Mouse (Mus musculus): ENCODE data around the gene Gm21976. TPM values are rescaled to one million over a fixed set of nuclear protein-coding genes. Genes with fewer than 3 reads are reported as not detected.

Gm21976 gene
- polyA plus RNA-seq, 1 experiment: not detected

DNA sequence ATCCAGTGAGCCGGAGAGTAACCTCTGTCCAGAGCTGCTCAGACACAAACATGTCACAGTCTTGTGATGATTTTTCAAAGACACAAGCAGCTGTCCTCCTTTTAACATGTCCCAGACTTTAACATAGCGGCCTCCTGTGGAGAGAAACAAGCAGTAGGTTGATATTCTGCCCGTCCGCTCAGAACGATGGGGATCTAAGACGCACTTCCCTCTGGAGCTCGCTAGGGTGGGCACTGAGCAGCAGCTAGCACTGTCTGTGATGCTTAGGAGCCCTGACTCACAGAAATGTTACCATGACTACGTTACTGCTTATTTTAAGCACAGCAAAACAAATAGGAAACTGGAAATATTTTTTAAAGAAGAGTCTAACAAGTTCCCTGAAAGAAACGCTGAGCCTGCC lies 24.8 kb upstream of the Gm21976 start:
- Histone ChIP-seq H3K4me3 (replicated peaks; ENCODE audit: control insufficient read depth, low read depth, low read length) (no peak overlapping the region), H3K4me1 (ENCODE audit: control insufficient read depth, insufficient read depth, low read length) (no peaks in the 10 kb centered on the region), H3K27ac (ENCODE audit: control insufficient read depth, insufficient read depth, low read depth, low read length, poor library complexity) (no peak overlapping the region)
- no peak for TF ChIP-seq POLR2A (IDR thresholded peaks at IDR 0.05; ENCODE audit: borderline replicate concordance, control insufficient read depth, low read depth, low read length)
- no peak for TF ChIP-seq CTCF (IDR thresholded peaks at IDR 0.05; ENCODE audit: control insufficient read depth, insufficient read depth, low read length)
- WGBS: 90% methylated on average over 9 of the region's 9 CpGs

DNA sequence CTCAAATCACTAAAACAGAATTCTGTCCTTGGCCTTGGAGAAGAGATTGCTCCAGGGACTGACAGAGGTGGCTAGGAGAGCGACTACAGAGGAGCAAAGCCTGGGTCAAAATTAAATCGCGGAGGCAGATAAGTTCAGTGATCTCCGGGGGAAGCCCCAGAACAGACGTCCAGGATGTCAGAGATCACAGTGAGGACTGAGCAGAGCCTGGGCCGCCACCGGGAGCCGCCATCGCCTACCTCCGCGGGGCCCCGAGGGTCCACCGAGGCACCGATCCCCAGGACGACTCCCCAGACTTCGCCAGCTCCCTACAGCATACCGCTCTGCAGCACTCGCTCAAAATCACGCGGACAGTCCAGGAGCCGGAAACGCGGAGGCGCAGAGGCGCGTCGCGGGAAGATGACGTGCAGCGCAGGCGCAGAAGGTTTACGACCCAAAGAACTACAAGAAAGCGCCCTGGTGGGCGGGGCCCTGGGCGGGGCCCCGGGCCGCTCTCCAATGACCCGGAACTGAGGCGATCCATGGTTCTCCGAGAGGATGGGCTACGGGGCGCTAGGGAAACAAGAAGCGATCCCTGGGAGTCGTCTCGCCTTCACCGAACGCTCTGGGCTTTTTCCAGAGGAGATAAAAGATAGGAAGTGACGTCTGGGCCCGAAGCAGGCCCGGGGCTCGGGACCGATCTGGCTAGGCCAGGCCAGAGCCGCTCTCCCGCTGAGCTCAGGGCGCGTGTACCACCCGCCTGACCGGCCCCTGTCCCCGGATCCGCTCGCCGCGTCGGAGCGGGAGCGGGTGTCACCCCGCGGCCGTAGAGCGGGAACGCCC lies 16.8 kb upstream of the Gm21976 start, which contains the start of the genes Utp15 and Ankra2:
TSS of gene Utp15 (minus strand) at position 406 of the 822 bp plus-strand sequence.
TSS of gene Ankra2 (plus strand) at position 439 of the 822 bp plus-strand sequence.
- H3K4me1 ChIP-seq (ENCODE audit: control insufficient read depth, insufficient read depth, low read length): no peaks in the 10 kb centered on the region
- H3K27ac ChIP-seq (ENCODE audit: control insufficient read depth, insufficient read depth, low read depth, low read length, poor library complexity): peak within 1 kb of the TSS; percentile 72
- TF ChIP-seq POLR2A (IDR thresholded peaks at IDR 0.05; ENCODE audit: borderline replicate concordance, control insufficient read depth, low read depth, low read length) (peak; percentile 75), CTCF (IDR thresholded peaks at IDR 0.05; ENCODE audit: control insufficient read depth, insufficient read depth, low read length) (no peak)
- H3K4me3 ChIP-seq (replicated peaks; ENCODE audit: control insufficient read depth, low read depth, low read length): peak within 1 kb of the TSS; percentile 91
- WGBS: under 1% methylated on average over 71 of the region's 71 CpGs

DNA sequence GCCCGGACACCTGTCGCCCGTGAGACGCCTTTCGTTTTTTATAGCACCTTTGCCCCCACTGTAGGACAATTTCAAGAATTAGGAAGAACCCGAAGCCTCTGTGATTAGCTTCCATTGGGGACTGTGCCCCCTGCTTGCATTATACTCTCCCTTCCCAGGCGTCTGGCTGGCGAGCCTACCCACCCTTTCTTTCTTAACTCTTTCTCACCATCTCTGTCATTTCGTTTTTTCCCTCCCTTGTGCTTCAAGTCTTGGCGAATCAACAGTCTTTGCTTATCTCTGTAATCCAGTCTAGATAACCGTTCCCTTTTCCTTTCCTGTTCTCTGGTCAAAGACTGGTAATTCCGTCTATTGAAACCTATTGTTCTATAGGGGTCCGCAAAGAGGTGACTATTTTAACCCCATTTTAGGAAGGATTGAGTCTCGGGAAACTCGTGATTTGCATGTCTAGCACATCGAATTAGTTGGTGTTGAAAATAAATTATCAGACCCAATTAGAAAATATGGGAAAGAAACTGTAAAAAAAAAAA lies 16.2 kb upstream of the Gm21976 start:
- Histone ChIP-seq H3K27ac (ENCODE audit: control insufficient read depth, insufficient read depth, low read depth, low read length, poor library complexity) (peak overlapping the region; percentile 72), H3K4me1 (ENCODE audit: control insufficient read depth, insufficient read depth, low read length) (no peaks in the 10 kb centered on the region), H3K4me3 (replicated peaks; ENCODE audit: control insufficient read depth, low read depth, low read length) (peak overlapping the region; percentile 91)
- WGBS: under 1% methylated on average over 16 of the region's 16 CpGs
- no peak for TF ChIP-seq CTCF (IDR thresholded peaks at IDR 0.05; ENCODE audit: control insufficient read depth, insufficient read depth, low read length)
- TF ChIP-seq POLR2A (IDR thresholded peaks at IDR 0.05; ENCODE audit: borderline replicate concordance, control insufficient read depth, low read depth, low read length): no peak

DNA sequence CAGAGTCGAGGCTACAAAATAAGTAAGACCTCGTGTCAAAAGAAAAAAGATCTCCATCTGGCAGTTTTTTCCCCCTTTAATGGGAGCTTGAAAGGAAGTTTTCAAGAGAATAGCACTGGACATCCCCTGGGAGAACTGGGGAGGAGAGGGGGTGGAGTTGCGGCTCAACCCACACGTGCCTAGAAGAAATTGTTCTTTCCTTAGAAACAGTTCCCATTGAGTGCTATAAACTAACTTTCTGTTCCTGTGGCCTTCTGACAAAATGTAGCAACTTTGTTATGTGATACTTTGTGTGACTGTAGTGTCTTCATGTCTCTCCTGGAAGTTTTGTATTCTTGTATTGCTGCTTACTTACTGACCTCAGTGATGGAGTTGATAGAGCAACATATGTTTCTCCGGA lies 15.6 kb upstream of the Gm21976 start:
- no peak overlapping the region for H3K4me3 ChIP-seq (replicated peaks; ENCODE audit: control insufficient read depth, low read depth, low read length)
- no peak overlapping the region for H3K27ac ChIP-seq (ENCODE audit: control insufficient read depth, insufficient read depth, low read depth, low read length, poor library complexity)
- no peaks in the 10 kb centered on the region for H3K4me1 ChIP-seq (ENCODE audit: control insufficient read depth, insufficient read depth, low read length)
- 16% methylated on average over 5 of the region's 5 CpGs for WGBS
- TF ChIP-seq CTCF (IDR thresholded peaks at IDR 0.05; ENCODE audit: control insufficient read depth, insufficient read depth, low read length) (no peak), POLR2A (IDR thresholded peaks at IDR 0.05; ENCODE audit: borderline replicate concordance, control insufficient read depth, low read depth, low read length) (no peak)

DNA sequence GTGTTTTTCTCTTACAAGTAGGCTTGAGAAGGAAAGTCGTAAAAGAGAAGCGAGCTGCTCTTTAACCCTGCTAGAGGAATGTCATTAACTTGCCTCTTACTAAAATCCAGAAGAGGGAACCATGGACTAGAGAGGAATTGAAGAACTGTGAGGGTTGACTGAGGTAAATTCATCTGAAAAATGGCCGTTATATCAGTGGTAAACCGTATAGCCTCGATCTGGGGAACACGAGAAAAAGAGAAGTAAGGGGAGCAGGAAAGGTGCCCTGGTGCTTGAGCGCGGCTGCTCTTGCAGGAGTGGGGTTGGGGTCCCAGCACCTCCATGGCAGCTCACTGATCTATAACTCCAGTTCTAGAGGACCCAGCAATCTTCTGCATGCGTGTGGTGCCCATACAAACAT lies 5.7 kb upstream of the Gm21976 start:
- H3K4me1 ChIP-seq (ENCODE audit: control insufficient read depth, insufficient read depth, low read length): no peaks in the 10 kb centered on the region
- H3K27ac ChIP-seq (ENCODE audit: control insufficient read depth, insufficient read depth, low read depth, low read length, poor library complexity): no peak overlapping the region
- TF ChIP-seq POLR2A (IDR thresholded peaks at IDR 0.05; ENCODE audit: borderline replicate concordance, control insufficient read depth, low read depth, low read length) (no peak), CTCF (IDR thresholded peaks at IDR 0.05; ENCODE audit: control insufficient read depth, insufficient read depth, low read length) (no peak)
- no peak overlapping the region for H3K4me3 ChIP-seq (replicated peaks; ENCODE audit: control insufficient read depth, low read depth, low read length)
- WGBS: 77% methylated on average over 9 of the region's 9 CpGs

DNA sequence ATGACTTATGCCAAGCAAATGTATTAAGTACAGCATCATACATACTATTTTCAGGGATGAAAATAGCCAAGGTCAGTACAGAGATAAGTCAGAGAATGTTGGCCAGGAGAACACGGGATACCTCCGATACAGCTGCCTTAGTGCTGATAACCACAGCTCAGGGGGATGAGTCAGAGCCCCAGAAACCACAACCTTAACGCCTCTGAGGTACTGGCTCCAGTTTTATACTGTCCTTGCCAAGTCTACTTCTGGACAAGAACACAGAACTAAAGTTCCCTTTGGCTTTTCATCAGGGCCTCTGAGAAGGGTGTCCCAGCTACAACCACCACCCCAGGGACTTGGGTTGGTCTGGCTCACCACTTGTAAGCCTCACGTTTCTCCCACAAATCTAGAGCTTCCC lies 4.0 kb upstream of the Gm21976 start:
- 30% methylated on average over 4 of the region's 4 CpGs for WGBS
- Histone ChIP-seq H3K27ac (ENCODE audit: control insufficient read depth, insufficient read depth, low read depth, low read length, poor library complexity) (no peak overlapping the region), H3K4me3 (replicated peaks; ENCODE audit: control insufficient read depth, low read depth, low read length) (no peak overlapping the region), H3K4me1 (ENCODE audit: control insufficient read depth, insufficient read depth, low read length) (no peaks in the 10 kb centered on the region)
- TF ChIP-seq POLR2A (IDR thresholded peaks at IDR 0.05; ENCODE audit: borderline replicate concordance, control insufficient read depth, low read depth, low read length) (no peak), CTCF (IDR thresholded peaks at IDR 0.05; ENCODE audit: control insufficient read depth, insufficient read depth, low read length) (no peak)

DNA sequence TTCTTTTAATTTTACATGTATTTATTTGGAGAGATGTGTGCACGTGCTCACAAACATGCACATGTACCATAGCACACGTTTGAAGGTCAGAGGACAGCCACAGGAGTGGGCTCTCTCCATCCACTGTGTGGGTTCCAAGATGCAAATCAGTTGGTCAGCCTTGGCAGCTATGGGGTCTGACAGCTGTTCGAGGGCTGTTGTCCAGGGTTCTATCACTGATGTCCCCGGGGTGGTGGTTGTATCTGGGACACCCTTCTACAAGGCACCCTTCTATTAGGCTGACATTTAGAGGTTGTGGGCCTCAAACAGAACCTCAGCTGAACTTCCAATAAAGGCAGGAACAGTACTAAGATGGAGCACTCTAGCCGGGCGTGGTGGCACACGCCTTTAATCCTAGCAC lies 3.4 kb upstream of the Gm21976 start:
- TF ChIP-seq CTCF (IDR thresholded peaks at IDR 0.05; ENCODE audit: control insufficient read depth, insufficient read depth, low read length) (no peak), POLR2A (IDR thresholded peaks at IDR 0.05; ENCODE audit: borderline replicate concordance, control insufficient read depth, low read depth, low read length) (no peak)
- WGBS: 82% methylated on average over 7 of the region's 7 CpGs
- Histone ChIP-seq H3K4me1 (ENCODE audit: control insufficient read depth, insufficient read depth, low read length) (no peaks in the 10 kb centered on the region), H3K4me3 (replicated peaks; ENCODE audit: control insufficient read depth, low read depth, low read length) (no peak overlapping the region), H3K27ac (ENCODE audit: control insufficient read depth, insufficient read depth, low read depth, low read length, poor library complexity) (no peak overlapping the region)

DNA sequence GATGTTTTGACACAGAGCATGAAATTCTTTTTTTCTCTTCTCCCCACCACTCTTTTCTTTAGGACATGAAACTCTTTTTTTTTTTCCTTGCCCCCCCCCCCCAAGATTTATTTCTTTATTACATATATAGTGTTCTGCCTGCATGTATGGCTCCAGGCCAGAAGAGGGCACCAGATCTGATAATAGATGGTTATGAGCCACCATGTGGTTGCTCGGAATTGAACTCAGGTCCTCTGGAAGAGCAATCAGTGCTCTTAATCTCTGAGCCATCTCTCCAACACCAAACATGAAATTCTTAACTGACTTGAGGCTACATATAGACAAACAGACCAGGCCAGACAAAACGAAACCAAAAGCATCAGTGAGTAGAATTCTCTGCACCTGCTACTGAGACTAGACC lies 2.2 kb upstream of the Gm21976 start:
- TF ChIP-seq CTCF (IDR thresholded peaks at IDR 0.05; ENCODE audit: control insufficient read depth, insufficient read depth, low read length) (no peak), POLR2A (IDR thresholded peaks at IDR 0.05; ENCODE audit: borderline replicate concordance, control insufficient read depth, low read depth, low read length) (no peak)
- no peak overlapping the region for H3K27ac ChIP-seq (ENCODE audit: control insufficient read depth, insufficient read depth, low read depth, low read length, poor library complexity)
- WGBS: 64% methylated on average over 2 of the region's 2 CpGs
- no peaks in the 10 kb centered on the region for H3K4me1 ChIP-seq (ENCODE audit: control insufficient read depth, insufficient read depth, low read length)
- H3K4me3 ChIP-seq (replicated peaks; ENCODE audit: control insufficient read depth, low read depth, low read length): no peak overlapping the region

Data from bone marrow, adult 2 months (tissue).